8 mouse cellular contexts compared by ENCODE assay signal in genomic region chr7:45406157-45407156, GRCm38 (mm10). TPM values are rescaled to one million over a fixed set of nuclear protein-coding genes. Genes with fewer than 3 reads are reported as not detected.
DNase-seq lines count a peak whose midpoint lies in the region; ATAC-seq and TF ChIP-seq lines count a peak whose summit lies in the region.

No protein-coding gene starts in this region.

- peaks cover 5% of the 10 kb centered on the region; the same call in 1 of the 2 replicates for H3K4me1 ChIP-seq in spleen, adult 2 months (ENCODE audit: control insufficient read depth, insufficient read depth, insufficient read length)
- H3K4me1 ChIP-seq in intestine, embryonic 14.5 days (replicated peaks; ENCODE audit: control insufficient read depth, insufficient read depth, low read length): 0 out of 2 replicates have a peak, but pooled peaks cover 4% of the 10 kb centered on the region
- H3K4me1 ChIP-seq in lung, embryonic 16.5 days (replicated peaks; ENCODE audit: control insufficient read depth, insufficient read depth, low read length): peaks cover 12% of the 10 kb centered on the region

- peak overlapping the region; percentile 16; the same call in 1 of the 2 replicates for H3K4me3 ChIP-seq in spleen, adult 2 months (ENCODE audit: extremely low read depth, insufficient read depth, insufficient read length)
- H3K4me3 ChIP-seq in intestine, embryonic 14.5 days (ENCODE audit: low read depth, low read length): peak overlapping the region; percentile 36
- H3K4me3 ChIP-seq in lung, embryonic 16.5 days (ENCODE audit: low read length): peak overlapping the region; percentile 49

- no peaks in the 10 kb centered on the region for H3K36me3 ChIP-seq in spleen, adult 2 months (ENCODE audit: control insufficient read depth, insufficient read depth, low read length)
- no peaks in the 10 kb centered on the region for H3K36me3 ChIP-seq in intestine, embryonic 14.5 days (ENCODE audit: control insufficient read depth, insufficient read depth, low read length)
- no peaks in the 10 kb centered on the region for H3K36me3 ChIP-seq in lung, embryonic 16.5 days (ENCODE audit: control insufficient read depth, insufficient read depth, low read length)

- DNase-seq in spleen, adult 2 months (ENCODE audit: low read depth in 1 of 2, low spot score in 2 of 2): no peak
- DNase-seq in spleen, adult 12 weeks (ENCODE audit: low spot score): no peak
- DNase-seq in gastrocnemius, postnatal 10 days: peak; percentile 70
- DNase-seq in intestine, embryonic 14.5 days (ENCODE audit: low spot score): peak; percentile 66
- DNase-seq in testis, postnatal 10 days (ENCODE audit: low spot score): peak; percentile 79
- DNase-seq in spleen, postnatal 14 days (ENCODE audit: low spot score in 2 of 2): no peak

- H3K27me3 ChIP-seq in spleen, adult 2 months (ENCODE audit: control insufficient read depth, insufficient read depth, low read length): peaks cover 12% of the 10 kb centered on the region
- peaks cover 64% of the 10 kb centered on the region for H3K27me3 ChIP-seq in intestine, embryonic 14.5 days (replicated peaks; ENCODE audit: control insufficient read depth, insufficient read depth, low read length)
- peaks cover 60% of the 10 kb centered on the region for H3K27me3 ChIP-seq in lung, embryonic 16.5 days (ENCODE audit: control insufficient read depth, insufficient read depth, low read depth, low read length)

- no peak for TF ChIP-seq POLR2A in spleen, adult 2 months (IDR thresholded peaks at IDR 0.05; ENCODE audit: low read depth, low read length)

- ATAC-seq in intestine, embryonic 14.5 days (replicated peaks; ENCODE audit: low FRiP score, low TSS enrichment, low read depth): no peak; the same call in 1 of the 2 replicates
- ATAC-seq in lung, embryonic 16.5 days (ENCODE audit: low read depth): peak; percentile 37; the same call in 1 of the 2 replicates
- no peak for ATAC-seq in erythroid progenitor cell, adult 5-6 weeks (replicated peaks; ENCODE audit: low FRiP score, poor library complexity, severe bottlenecking)

- no peak for TF ChIP-seq CTCF in spleen, adult 2 months (IDR thresholded peaks at IDR 0.05; ENCODE audit: extremely low read depth, insufficient read depth, insufficient read length, insufficient replicate concordance)

- no peak overlapping the region for H3K27ac ChIP-seq in spleen, adult 2 months (ENCODE audit: insufficient read depth, low read length)
- H3K27ac ChIP-seq in intestine, embryonic 14.5 days (ENCODE audit: low read depth): no peak overlapping the region
- H3K27ac ChIP-seq in lung, embryonic 16.5 days (ENCODE audit: low read length): no peak overlapping the region

- no peak overlapping the region; the same call in 1 of the 2 replicates for H3K9ac ChIP-seq in intestine, embryonic 14.5 days (ENCODE audit: low read length)
- H3K9ac ChIP-seq in lung, embryonic 16.5 days (ENCODE audit: low read length): peak overlapping the region; percentile 55

- H3K4me2 ChIP-seq in intestine, embryonic 14.5 days (ENCODE audit: low read length): peak overlapping the region; percentile 52
- peak overlapping the region; percentile 71 for H3K4me2 ChIP-seq in lung, embryonic 16.5 days (ENCODE audit: low read depth, low read length)

- WGBS in spleen, adult 2 months: 2% methylated on average over 113 of the region's 114 CpGs
- 1% methylated on average over 106 of the region's 114 CpGs for WGBS in intestine, embryonic 14.5 days
- WGBS in lung, embryonic 16.5 days: under 1% methylated on average over 114 of the region's 114 CpGs

- H3K9me3 ChIP-seq in intestine, embryonic 14.5 days (ENCODE audit: control insufficient read depth, low read length): no peaks in the 10 kb centered on the region
- no peaks in the 10 kb centered on the region for H3K9me3 ChIP-seq in lung, embryonic 16.5 days (ENCODE audit: control insufficient read depth, low read length)

RNA-seq across cellular contexts. Expression of gene Kcna7, which starts 1.0 kb away (rescaled TPM):
- 0.04 and 0.05 TPM in 2 replicates for polyA plus RNA-seq in spleen, adult 2 months (2012; rRNA removed)
- 10 to 100 TPM; 25.4 to 29.6 TPM for total RNA-seq in gastrocnemius, postnatal 10 days (2021)
- polyA plus RNA-seq in intestine, embryonic 14.5 days (2014; fragmentation: Nextera tagmentation; extraction: Ambion mirVana): 0.11 TPM in 1 of 2 replicates, not detected in the other
- polyA plus RNA-seq in lung, embryonic 16.5 days (2015; fragmentation: Nextera tagmentation; extraction: Ambion mirVana): not detected in 2 replicates
- not detected in 2 replicates for total RNA-seq in erythroid progenitor cell, adult 5-6 weeks (2015; ENCODE audit: low replicate concordance)
- total RNA-seq in erythroid progenitor cell, adult 5-6 weeks (2017; ENCODE audit: low replicate concordance): not detected in 2 replicates

RNA-seq across cellular contexts. Expression of gene Ntf5, which starts 7.0 kb away (rescaled TPM):
- polyA plus RNA-seq in spleen, adult 2 months (2012; rRNA removed): 0.12 and 0.33 TPM in 2 replicates
- 1 to 10 TPM; 1.4 to 1.8 TPM for total RNA-seq in gastrocnemius, postnatal 10 days (2021)
- 2.3 and 3.9 TPM in 2 replicates for polyA plus RNA-seq in intestine, embryonic 14.5 days (2014; fragmentation: Nextera tagmentation; extraction: Ambion mirVana)
- 3.2 and 3.5 TPM in 2 replicates for polyA plus RNA-seq in lung, embryonic 16.5 days (2015; fragmentation: Nextera tagmentation; extraction: Ambion mirVana)
- total RNA-seq in erythroid progenitor cell, adult 5-6 weeks (2015; ENCODE audit: low replicate concordance): not detected in 2 replicates
- total RNA-seq in erythroid progenitor cell, adult 5-6 weeks (2017; ENCODE audit: low replicate concordance): not detected in 2 replicates

RNA-seq across cellular contexts. Expression of gene Snrnp70, which starts 10.9 kb away (rescaled TPM):
- polyA plus RNA-seq in spleen, adult 2 months (2012; rRNA removed): 273 and 277 TPM in 2 replicates
- 100 to 1,000 TPM; 123 to 156 TPM for total RNA-seq in gastrocnemius, postnatal 10 days (2021)
- 77.1 and 86.0 TPM in 2 replicates for polyA plus RNA-seq in intestine, embryonic 14.5 days (2014; fragmentation: Nextera tagmentation; extraction: Ambion mirVana)
- polyA plus RNA-seq in lung, embryonic 16.5 days (2015; fragmentation: Nextera tagmentation; extraction: Ambion mirVana): 181 and 191 TPM in 2 replicates
- total RNA-seq in erythroid progenitor cell, adult 5-6 weeks (2015; ENCODE audit: low replicate concordance): 143 and 194 TPM in 2 replicates
- 312 and 348 TPM in 2 replicates for total RNA-seq in erythroid progenitor cell, adult 5-6 weeks (2017; ENCODE audit: low replicate concordance)

RNA-seq across cellular contexts. Expression of gene Lhb, which starts 14.2 kb away (rescaled TPM):
- polyA plus RNA-seq in spleen, adult 2 months (2012; rRNA removed): not detected in 2 replicates
- not detected for total RNA-seq in gastrocnemius, postnatal 10 days (2021)
- polyA plus RNA-seq in intestine, embryonic 14.5 days (2014; fragmentation: Nextera tagmentation; extraction: Ambion mirVana): 0.38 and 0.47 TPM in 2 replicates
- 2.3 and 3.3 TPM in 2 replicates for polyA plus RNA-seq in lung, embryonic 16.5 days (2015; fragmentation: Nextera tagmentation; extraction: Ambion mirVana)
- not detected in 2 replicates for total RNA-seq in erythroid progenitor cell, adult 5-6 weeks (2015; ENCODE audit: low replicate concordance)
- not detected in 2 replicates for total RNA-seq in erythroid progenitor cell, adult 5-6 weeks (2017; ENCODE audit: low replicate concordance)

RNA-seq across cellular contexts. Expression of gene Gys1, which starts 28.2 kb away (rescaled TPM):
- 12.4 and 14.4 TPM in 2 replicates for polyA plus RNA-seq in spleen, adult 2 months (2012; rRNA removed)
- total RNA-seq in gastrocnemius, postnatal 10 days (2021): 100 to 1,000 TPM; 142 to 150 TPM
- 36.0 and 36.2 TPM in 2 replicates for polyA plus RNA-seq in intestine, embryonic 14.5 days (2014; fragmentation: Nextera tagmentation; extraction: Ambion mirVana)
- polyA plus RNA-seq in lung, embryonic 16.5 days (2015; fragmentation: Nextera tagmentation; extraction: Ambion mirVana): 53.8 and 54.1 TPM in 2 replicates
- total RNA-seq in erythroid progenitor cell, adult 5-6 weeks (2015; ENCODE audit: low replicate concordance): 0.84 and 5.8 TPM in 2 replicates
- total RNA-seq in erythroid progenitor cell, adult 5-6 weeks (2017; ENCODE audit: low replicate concordance): 2.1 and 6.2 TPM in 2 replicates

Comparison
In these comparisons a context has a peak if more than half of its experiments do, and no peak if none do; other contexts are left out.
1. DNase-seq: peak in gastrocnemius, postnatal 10 days (single experiment), intestine, embryonic 14.5 days (single experiment) and testis, postnatal 10 days (single experiment); none in spleen, adult 2 months (0 of 2), spleen, adult 12 weeks (single experiment) and spleen, postnatal 14 days (0 of 2).
2. Peak in every context shown above with its lines, with median percentiles within 50 percentile points of each other: H3K4me3 ChIP-seq.